Mouse (Mus musculus): Measurements from ENCODE around the gene Nckap5.

GRCm38 (mm10) chr1:126765506-126766170 lies 65.0 kb downstream of the Nckap5 start:
- TF ChIP-seq CTCF (IDR thresholded peaks at IDR 0.05; ENCODE audit: control insufficient read depth, insufficient read depth, insufficient read length) = no peak
- no peak for TF ChIP-seq MAX (IDR thresholded peaks at IDR 0.05)
- TF ChIP-seq MYOG (IDR thresholded peaks at IDR 0.05; ENCODE audit: control insufficient read depth, extremely low read depth, insufficient read length) = no peak
- TF ChIP-seq MYOD1 (IDR thresholded peaks at IDR 0.05; ENCODE audit: control insufficient read depth, insufficient read length, low read depth) = no peak

All from C2C12 (cell line).